Mouse (Mus musculus) lung, postnatal 4 days (tissue): ENCODE data around the gene Fggy.
A peak's percentile ranks its signal among the peaks of the same experiment; 100 is the strongest.

Experiments
- DNase-seq, 2 experiments: peaks; one replicate each; pipeline ENCODE4 v3.0.0; 2021

The Fggy gene

GRCm38 (mm10) chr4:95862781-95863499 is 305.6 kb downstream of the Fggy start:
- peak in 1 of 2 experiments; percentile 13 for DNase-seq

DNA sequence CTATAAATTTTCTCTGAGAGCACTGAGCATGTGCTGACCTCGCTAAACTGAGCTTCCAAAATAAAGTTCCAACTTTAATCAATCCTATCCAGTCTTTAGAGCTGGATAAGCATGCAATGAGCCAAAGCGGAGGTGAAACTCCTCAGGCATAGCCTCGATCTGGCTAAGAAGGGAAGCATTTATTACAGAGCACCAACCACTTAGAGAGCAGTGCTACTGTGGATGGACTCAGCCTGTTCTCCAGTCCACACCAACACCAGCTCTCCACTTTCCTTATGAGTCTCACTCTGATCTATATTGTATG is 306.1 kb downstream of the Fggy start:
- DNase-seq: no peak

GRCm38 (mm10) chr4:95865251-95865650 is 307.9 kb downstream of the Fggy start:
- no peak for DNase-seq

GRCm38 (mm10) chr4:95865882-95866281 is 308.6 kb downstream of the Fggy start:
- DNase-seq: no peak

GRCm38 (mm10) chr4:95867103-95867502 is 309.8 kb downstream of the Fggy start:
- no peak for DNase-seq

DNA sequence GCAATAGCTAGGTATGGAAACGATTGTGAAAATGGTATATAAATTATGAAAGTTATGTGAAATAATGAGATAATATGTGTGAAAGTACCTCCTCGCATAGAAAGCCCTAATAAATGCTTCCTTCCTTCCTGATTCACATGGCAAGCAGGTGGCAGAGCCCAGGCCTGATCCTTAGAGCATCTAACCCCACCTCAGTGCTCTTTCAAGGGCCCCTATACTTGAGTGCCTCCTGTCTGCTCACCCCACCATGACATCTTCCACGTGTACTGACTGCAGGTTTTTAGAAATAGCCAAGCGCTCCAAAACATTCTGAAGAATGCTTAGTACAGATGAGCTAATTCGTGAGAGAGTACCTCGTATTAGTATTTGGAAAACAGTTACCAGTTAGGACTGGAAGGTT is 311.0 kb downstream of the Fggy start:
- DNase-seq: no peak

DNA sequence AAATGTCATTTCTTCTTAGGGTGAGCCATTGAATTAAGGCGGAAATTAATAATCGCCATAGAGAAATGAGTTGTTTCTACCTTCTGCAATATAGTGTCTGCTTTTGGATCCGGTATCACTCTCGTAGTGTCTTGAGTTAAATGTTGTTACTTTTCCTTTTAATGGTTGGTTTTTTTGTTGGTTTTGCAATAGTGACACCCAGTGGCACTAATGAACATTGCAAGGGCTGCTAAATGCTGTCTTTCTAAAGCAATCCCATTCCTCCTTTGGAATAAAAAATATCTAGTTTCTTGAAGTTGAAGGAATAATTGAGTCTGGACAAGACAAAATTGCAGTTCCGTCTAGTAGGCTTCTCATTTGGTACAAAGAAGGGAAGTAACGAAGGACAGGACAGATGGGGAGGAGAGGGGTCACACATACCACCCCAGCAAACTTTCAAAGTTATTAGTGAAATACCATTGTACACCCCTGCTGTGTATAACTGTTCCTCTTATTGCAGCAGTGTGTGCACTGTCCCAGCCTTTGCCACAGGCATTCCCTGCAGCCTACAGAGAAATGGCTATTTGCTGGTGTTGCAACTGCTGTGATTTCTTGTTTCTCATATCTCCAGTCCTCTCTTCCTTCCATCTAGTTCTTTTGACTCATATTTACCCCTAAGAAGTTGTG is 314.0 kb downstream of the Fggy start:
- peak in 1 of 2 experiments; percentile 69 for DNase-seq

DNA sequence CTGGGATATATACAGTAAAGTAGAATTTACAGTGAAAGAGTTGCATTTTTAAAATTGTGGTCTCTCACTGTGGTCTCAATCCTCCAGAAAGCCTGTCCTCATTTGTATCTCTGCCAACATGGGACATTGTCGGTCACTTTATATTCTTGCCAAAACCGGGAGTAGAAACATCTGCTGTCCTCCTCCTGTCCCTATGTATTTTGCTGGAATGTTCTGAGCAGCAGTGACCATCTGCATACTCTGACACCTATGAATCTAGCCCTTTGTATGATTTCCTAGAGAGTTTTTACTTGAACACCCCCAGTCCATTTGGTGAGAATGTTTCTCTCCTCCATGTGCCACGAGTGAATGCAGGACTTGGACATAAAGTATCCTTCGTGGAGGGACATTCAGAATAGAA is 318.6 kb downstream of the Fggy start:
- no peak for DNase-seq

DNA sequence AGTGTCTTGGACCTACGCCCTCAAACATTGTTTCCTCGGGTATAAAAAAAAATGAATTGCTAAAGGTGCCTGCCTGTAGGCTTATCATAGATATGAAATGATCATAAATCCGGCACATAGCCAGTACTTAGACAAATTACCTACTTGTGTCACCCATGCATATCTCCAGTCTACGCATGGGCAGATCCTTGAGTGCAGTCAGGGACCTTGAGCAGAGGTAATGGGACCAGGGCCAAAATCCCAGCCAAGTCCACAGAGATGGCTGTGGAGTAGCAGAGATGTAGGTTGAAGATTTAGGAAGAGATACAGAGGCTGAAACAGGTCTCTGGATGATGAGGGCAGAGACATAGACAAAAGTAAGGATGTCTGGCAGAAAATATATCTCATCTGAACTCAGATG is 320.1 kb downstream of the Fggy start:
- no peak for DNase-seq

GRCm38 (mm10) chr4:95881751-95882350 is 324.5 kb downstream of the Fggy start:
- no peak for DNase-seq

GRCm38 (mm10) chr4:95884184-95885145 is 327.2 kb downstream of the Fggy start:
- DNase-seq: no peak

- DNase-seq: no peak
Observed at GRCm38 (mm10) chr4:95895199-95895754, 338.0 kb downstream of the Fggy start.

DNA sequence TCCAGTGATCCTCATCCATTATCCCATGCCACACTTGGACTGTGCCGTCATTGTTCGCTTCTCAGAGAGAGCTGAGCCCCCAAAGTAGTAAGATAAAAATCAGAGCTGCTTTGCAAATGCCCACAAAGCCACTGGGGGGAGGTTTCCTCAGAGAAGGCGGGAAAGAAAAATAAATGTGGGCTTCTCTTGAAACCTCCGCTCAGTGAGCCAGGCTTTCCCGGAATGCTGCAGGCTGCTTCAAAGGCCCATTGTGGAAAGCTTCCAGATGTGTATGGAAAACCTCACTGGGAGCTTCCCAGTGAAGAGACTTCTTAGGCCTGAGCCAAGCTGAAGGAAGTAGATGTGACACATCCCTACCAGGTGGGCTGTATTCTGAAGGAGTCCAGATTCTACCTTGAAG is 339.3 kb downstream of the Fggy start:
- DNase-seq: no peak

- DNase-seq: peak; percentile 49 to 85
Observed at GRCm38 (mm10) chr4:95897236-95897874, 340.0 kb downstream of the Fggy start.

GRCm38 (mm10) chr4:95898714-95899113 is 341.4 kb downstream of the Fggy start:
- DNase-seq: no peak

GRCm38 (mm10) chr4:95899926-95900712 is 342.8 kb downstream of the Fggy start:
- DNase-seq: peak in 1 of 2 experiments; percentile 27

DNA sequence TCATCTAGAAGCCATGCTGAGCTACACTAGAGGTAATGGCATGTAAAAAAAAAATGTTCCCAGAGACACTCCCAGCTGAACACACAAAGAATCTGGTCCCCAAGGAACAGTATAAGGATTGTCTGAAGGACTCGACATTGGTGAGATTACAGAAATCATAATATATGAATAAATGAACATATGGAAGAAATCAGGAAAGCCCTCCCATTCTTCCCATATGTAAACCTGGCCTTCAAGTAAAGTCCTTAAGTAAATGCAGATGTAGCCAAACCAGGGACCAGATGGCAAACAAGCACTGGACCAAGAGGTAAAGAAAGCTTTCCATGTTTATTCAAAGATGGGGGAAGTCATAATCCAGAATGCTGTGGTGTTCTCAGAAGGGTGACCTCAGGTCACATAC is 343.5 kb downstream of the Fggy start:
- DNase-seq: no peak

- no peak for DNase-seq
Observed at GRCm38 (mm10) chr4:95906141-95906540, 348.8 kb downstream of the Fggy start.

DNA sequence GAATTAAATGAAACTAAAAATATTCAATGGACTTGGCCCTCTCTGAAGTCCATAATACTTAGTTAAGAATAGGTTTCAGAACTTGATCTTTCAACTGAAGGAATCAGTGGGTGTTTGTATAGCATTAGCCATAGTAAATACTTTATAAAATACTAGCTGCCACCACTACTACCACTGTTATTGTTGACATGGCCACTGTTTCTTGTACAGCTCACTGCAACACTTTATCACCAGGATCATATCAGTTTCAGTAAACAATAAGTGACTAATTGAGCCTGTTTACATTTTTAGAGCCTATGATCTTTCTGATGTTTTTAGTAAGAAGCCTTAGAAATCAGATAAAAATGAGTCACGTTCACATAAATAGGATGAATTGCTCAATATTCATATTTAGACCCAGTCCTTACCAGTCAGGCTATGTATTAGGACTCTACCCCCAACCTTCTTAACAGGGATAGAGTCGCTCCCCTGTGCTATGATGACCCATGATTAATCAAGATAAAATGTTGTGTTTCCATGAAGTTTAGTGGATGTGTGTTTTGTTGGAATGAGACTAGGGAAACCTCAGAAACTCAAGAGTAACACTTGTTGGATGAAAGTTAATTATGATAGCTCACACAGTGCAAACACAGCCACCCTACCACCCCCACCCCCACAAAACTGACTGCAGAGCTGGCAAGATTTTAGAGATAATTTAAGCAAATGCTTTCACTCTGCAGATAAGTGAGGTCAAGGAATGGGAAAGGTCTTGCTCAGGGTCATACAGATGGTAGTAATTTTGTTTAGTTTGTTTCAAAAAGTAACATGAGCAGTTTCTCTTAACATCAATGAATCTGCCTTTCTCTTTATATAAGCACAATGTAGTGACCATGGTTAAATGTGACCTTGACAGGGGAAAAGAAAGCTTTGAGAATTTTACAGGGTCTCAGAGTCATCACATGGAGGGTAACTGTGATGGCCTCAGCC is 352.7 kb downstream of the Fggy start:
- DNase-seq: no peak

DNA sequence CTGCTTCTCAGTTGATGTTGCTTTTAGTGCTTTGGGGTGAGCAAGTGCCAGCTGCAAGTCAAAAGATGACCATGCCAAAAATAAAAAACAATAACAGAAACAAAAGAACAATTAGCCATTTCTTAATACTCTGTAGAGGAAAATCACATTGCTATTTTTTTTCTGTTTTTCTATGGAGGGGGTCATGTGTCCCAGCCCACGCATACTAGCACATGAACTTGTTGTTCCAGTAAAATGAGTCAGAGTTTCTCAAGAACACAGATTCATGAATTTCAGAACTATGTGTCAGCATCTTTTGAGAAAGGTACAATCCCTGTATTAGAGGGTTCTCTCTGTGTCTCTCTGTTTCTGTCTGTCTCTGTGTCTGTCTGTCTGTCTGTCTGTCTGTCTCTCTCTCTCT is 355.7 kb downstream of the Fggy start:
- no peak for DNase-seq
